Mouse (Mus musculus) mesoderm, embryonic 11.5 days (tissue): ENCODE measurements at regions not wholly inside any gene's neighbourhood (a gene's known extent, or its start where the extent isn't known, plus 50 kb on each side); places are given as distances from the start of the nearest gene placed in this dataset.

Experiments used
- DNase-seq: peaks from one replicate; pipeline ENCODE4 v3.0.0-alpha.2; 2012; ENCODE audit warnings: low read depth, low spot score

DNA sequence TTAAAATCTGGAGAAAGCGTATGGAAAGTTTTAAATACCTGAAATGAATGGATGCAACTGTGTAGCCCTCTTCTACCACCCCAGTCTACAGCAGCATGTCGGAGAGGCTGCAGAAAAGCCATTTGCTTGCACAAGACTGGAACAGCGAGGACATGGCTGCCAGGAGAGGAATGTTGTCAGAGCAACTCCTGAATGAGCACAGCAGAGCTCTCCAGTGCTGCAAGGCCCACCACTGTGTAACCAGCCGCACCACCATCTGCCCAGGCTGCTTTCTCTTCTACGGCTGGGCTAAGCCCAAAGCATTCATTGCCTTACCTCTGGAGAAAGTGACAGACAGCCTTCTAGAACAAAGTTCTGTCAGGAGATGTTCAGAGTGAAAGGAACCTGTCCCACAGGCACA lies 65.3 kb upstream of the Gm11238 start:
- no peak for DNase-seq

- no peak for DNase-seq
Observed at GRCm38 (mm10) chr4:73531604-73532003, 76.1 kb upstream of the Gm11238 start.

DNA sequence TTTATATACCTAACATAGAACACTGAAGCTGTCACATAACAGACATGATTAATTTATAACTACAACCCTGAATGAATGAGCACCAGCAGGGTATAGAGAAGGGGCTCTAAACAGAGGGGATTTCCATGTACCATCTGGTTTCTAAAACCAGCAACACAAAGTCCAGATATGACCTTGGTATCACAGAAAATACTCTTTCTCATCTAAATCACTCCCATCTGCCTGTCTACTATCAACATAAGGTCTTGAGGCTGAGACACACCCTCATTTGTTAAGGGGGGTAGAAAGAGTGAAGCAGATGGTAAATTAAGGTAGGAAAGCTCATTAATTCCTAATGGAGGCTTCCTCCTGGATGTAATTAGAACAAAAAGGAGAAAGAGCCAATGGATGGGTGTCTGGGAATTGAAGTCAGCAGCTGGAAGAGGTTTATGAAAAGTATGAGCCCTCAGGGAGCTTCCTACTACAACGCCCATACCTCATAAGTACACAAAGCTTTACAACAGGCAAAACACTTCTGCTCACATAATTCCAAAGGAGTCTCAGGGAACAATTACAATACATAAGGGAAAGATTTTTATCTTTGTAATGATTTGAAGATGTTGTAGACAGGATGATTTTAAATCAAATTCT lies 83.0 kb upstream of the Gm11238 start:
- DNase-seq: peak; percentile 4

- DNase-seq: no peak
Observed at GRCm38 (mm10) chr4:73518742-73519384, 88.8 kb upstream of the Gm11238 start.

GRCm38 (mm10) chr4:73517559-73517958 lies 90.1 kb upstream of the Gm11238 start:
- no peak for DNase-seq

DNA sequence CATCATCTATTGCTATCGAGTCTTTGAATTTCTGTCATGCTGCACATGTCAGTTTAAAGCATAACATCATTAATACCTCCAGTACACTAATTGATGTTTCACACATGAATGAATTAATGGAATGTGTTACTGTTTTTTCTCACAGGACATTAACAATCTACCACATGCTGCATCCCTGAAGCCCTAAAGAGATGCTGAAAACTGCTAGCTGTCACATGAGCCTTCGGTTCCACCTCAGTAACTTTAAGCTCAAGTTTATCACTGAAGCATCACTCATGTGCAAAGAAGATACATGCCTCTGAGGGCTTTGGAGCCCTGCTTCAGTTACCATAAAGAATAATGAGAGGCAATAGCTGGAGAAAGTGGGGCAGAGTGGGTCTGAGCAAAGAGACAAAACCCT lies 91.0 kb upstream of the Gm11238 start:
- peak; percentile 4 for DNase-seq

- no peak for DNase-seq
Observed at GRCm38 (mm10) chr4:73506860-73507259, 100.8 kb upstream of the Gm11238 start.

GRCm38 (mm10) chr4:73489199-73489598 lies 84.3 kb upstream of the Gm11487 start:
- DNase-seq: peak; percentile 66

- DNase-seq: peak; percentile 84
Observed at GRCm38 (mm10) chr4:73488297-73489049, 83.6 kb upstream of the Gm11487 start.

DNA sequence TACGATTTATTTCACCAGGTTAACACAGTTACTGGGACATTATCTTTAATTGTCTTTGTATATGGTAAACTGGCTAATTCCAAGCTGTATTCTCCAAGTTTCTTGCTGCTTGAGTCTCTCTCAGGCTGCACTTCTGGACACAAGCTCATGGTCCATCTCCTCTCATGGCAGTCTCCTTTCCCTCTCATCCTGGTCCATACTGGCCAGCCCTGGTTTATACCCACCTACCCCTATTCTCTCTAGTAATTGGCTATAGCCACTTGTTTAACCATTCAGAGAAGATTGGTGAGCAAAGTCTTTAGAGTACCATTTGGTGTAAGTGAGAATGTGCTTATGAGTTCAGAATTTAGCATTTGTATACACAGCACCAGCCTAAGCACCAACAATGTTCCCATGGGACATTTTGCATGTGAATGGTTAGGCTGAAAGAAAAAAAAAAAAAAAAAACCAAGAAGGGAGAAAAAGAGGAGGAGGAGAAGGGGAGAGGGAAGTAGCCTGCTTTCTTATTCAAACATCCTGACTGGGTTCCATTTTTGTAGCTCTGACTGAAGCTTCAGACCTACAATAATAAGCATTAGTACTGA lies 63.2 kb upstream of the Gm11487 start:
- no peak for DNase-seq
